Mouse (Mus musculus) cerebellum, adult 2 months (tissue): ENCODE results near the gene Ifrd2. TPM values are rescaled to one million over a fixed set of nuclear protein-coding genes. Genes with fewer than 3 reads are reported as not detected.
"Not testable (repeated sequence)": the region's sequence is repeated elsewhere in the genome, so short reads cannot be mapped to it uniquely, and the experiment has no call there.

Experiments
- DNase-seq, 2 experiments: peaks; one replicate each; pipeline ENCODE4 v3.0.0; 2021
- H3K27ac ChIP-seq: fragments of 200-500 bp; 2 replicates; pipeline ENCODE4 v1.5.1; 2012; ENCODE audit warnings: low read length, control low read depth, inconsistent platforms; ENCODE audit not compliant: insufficient read depth
- H3K27me3 ChIP-seq: fragments of 200-500 bp; 2 replicates; pipeline ENCODE4 v1.6.1; 2012; ENCODE audit warnings: inconsistent platforms, mild to moderate bottlenecking, low read length, moderate library complexity; ENCODE audit not compliant: control insufficient read depth, insufficient read depth
- H3K4me1 ChIP-seq: fragments of 200-500 bp; 2 replicates; pipeline ENCODE4 v1.6.1; 2011; ENCODE audit warnings: low read length; ENCODE audit not compliant: control insufficient read depth, insufficient read depth
- H3K4me3 ChIP-seq: fragments of 200-500 bp; replicated peaks from 2 replicates; pipeline ENCODE3; 2011; ENCODE audit warnings: mild to moderate bottlenecking, low read depth, low read length, control low read depth; ENCODE audit not compliant: insufficient read depth
- CTCF ChIP-seq: fragments of 200-500 bp; IDR thresholded peaks from 2 replicates; pipeline ENCODE4 v1.5.1; 2011; ENCODE audit warnings: low read depth, mild to moderate bottlenecking, control low read depth, low read length, moderate library complexity, borderline replicate concordance; ENCODE audit not compliant: insufficient read depth
- POLR2A ChIP-seq: fragments of 200-500 bp; IDR thresholded peaks from 2 replicates; pipeline ENCODE4 v1.6.1; 2011; ENCODE audit warnings: low read length, control low read depth, borderline replicate concordance; ENCODE audit not compliant: insufficient read depth
- WGBS: fragments of 180-500 bp; shearing (Covaris S2); methylation state at CpG from one replicate; pipeline ENCODE4 v1.1.7; 2018; 5-methylcytosine and 5-hydroxymethylcytosine counted together
- polyA plus RNA-seq: library from polyadenylated mRNA; depleted of rRNA; stranded (reverse); fragments of >200 nt; gene quantifications from 2 replicates; pipeline ENCODE4 v1.2.3, GENCODE M21; 2012

The Ifrd2 gene
- polyA plus RNA-seq, 1 experiment, result 20.2 TPM

DNA sequence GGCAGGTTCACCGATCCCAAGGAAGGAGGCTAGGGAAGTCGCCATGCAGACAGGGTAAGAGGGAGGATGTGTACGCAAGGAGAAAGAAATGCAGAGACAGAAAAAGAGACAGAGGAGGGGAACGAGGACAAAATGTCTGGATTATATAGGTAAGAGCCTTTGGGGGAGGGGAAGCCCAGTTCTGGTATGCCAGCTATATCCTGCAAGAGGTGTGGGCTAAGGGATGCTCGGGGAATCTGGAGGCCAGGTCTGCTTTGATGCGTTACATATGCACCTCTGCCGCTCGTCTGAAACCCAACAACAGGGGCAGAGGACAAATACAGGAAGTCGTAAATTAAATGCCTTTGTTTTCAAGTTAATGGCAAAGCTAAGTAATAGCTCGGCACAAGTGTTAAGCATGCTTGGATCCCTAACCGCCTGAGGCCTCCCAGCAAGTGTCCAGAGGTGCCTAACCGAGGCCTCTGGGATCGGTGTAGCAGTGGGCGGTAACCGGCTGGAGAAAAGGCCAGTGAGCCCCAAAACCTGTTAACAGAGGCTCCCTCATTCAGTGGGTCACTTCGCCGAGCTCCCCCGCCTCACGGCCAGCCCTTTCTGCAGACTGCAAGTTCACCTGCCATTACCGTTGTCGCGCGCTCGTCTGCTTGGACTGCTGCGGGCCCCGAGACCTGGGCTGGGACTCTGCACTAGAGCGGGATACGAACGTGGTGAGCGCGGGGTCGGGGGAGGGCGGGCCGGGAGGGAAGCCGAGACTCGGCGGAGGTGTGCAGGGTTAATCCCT, 33.7 kb upstream of the Ifrd2 start:
- H3K4me3 ChIP-seq, result peak overlapping the region; percentile 62
- WGBS, result 14% methylated on average over 37 of the region's 37 CpGs
- TF ChIP-seq POLR2A, result no peak
- H3K27me3 ChIP-seq, result no peaks in the 10 kb centered on the region
- peaks cover 3% of the 10 kb centered on the region; the same call in 1 of the 2 replicates for H3K4me1 ChIP-seq
- peak in 1 of 2 experiments; percentile 62 for DNase-seq
- 0 out of 2 replicates have a peak overlapping the region, but pooled peaks have one; percentile 4 for H3K27ac ChIP-seq

DNA sequence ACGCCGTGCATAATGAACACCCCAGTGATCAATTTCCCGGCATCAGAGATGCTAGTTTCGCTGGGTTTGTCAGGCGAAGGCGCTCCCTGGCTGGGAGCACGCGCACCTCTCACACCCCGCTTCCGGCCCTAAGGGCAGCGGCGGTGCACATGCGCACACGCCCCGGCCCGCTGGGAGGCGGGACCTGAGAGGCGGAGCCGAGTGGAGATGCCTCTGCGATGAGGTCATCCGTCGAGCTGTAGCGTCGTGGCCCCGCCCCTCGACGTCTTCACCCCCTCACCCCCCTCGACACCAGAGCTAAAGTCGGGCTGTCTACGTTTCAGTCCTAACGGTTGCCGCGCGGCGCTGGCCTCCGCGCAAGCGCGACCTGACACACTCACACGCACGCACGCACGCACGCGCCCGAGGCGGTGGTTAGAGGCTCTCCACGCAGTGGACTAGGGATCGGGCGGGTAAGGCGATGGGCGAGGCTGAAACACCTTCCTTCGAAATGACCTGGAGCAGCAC, 33.1 kb upstream of the Ifrd2 start:
- no peaks in the 10 kb centered on the region for H3K27me3 ChIP-seq
- DNase-seq, result peak; percentile 94 to 96
- TF ChIP-seq POLR2A, result peak; percentile 91
- no peak for TF ChIP-seq CTCF
- under 1% methylated on average over 53 of the region's 53 CpGs for WGBS
- H3K4me3 ChIP-seq, result peak overlapping the region; percentile 88
- H3K4me1 ChIP-seq, result peaks cover 3% of the 10 kb centered on the region; the same call in 1 of the 2 replicates
- peak overlapping the region; percentile 73 for H3K27ac ChIP-seq

DNA sequence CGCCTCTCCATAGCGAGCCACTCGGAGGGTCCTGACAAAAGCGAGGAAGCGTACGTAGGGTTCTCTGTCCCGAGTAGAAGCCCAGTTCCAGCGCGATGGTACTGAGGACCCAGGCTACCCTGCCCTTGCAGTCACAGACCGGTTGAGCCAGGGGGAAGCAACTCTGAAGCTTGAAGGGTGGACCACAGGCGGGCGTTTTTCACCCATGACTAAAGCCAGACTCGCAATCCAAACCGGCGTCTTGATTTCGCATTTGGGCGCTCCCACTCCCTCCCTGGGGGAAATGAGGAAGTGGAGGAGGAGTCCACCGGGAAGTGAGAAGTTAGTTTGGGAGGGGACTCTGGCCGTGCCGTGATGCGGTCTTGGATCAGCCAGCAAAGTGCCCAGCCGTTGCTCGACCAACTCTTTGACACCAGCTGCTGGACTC, 32.4 kb upstream of the Ifrd2 start:
- peak overlapping the region; percentile 73 for H3K27ac ChIP-seq
- H3K4me3 ChIP-seq, result peak overlapping the region; percentile 88
- peaks cover 3% of the 10 kb centered on the region; the same call in 1 of the 2 replicates for H3K4me1 ChIP-seq
- no peak for DNase-seq
- under 1% methylated on average over 23 of the region's 23 CpGs for WGBS
- TF ChIP-seq POLR2A, result no peak
- no peak for TF ChIP-seq CTCF
- no peaks in the 10 kb centered on the region for H3K27me3 ChIP-seq

DNA sequence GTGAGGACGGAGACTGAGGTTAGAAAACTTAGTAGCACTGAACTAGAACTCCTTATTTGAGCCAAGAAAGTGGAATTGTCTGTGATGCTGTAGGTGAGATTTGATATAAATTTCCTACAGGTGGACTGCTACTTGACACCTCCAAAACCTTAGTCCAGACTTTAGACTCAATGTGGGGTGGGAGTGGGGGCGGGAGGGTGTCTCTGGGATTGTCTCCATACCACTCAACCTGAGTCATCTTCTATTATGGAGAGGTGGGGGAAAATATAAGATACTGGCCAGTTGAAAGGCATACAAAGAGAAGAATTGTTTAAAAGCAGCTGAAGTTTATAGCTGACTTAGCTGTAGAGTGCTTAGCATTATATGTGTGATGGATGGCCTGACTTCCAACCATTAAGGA, 31.7 kb upstream of the Ifrd2 start:
- peaks cover 3% of the 10 kb centered on the region; the same call in 1 of the 2 replicates for H3K4me1 ChIP-seq
- DNase-seq, result no peak
- TF ChIP-seq CTCF (no peak), POLR2A (no peak)
- H3K27me3 ChIP-seq, result no peaks in the 10 kb centered on the region
- H3K27ac ChIP-seq, result no peak overlapping the region
- peak overlapping the region; percentile 88 for H3K4me3 ChIP-seq
- WGBS, result 36% methylated on average over 2 of the region's 2 CpGs

DNA sequence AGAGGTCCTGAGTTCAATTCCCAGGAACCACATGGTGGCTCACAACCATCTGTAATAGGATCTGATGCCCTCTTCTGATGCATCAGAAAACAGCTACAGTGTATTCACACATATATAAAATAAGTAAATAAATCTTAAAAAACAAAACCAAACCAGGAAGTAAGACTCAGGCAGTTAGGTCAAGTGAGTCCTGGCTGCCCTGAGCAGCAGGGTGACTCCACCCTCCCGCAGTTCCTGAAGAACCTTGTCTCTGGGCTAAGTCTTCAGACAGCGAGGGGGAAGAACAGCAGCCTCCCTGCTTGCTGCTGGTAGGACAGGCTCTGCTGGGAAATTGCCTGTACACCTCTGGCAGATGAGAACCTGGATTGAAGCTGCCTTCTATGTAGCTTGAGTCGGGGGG, 31.1 kb upstream of the Ifrd2 start:
- WGBS, result 66% methylated on average over 3 of the region's 3 CpGs
- Histone ChIP-seq H3K27me3 (no peaks in the 10 kb centered on the region), H3K4me1 (peaks cover 3% of the 10 kb centered on the region; the same call in 1 of the 2 replicates), H3K4me3 (no peak overlapping the region), H3K27ac (no peak overlapping the region)
- TF ChIP-seq CTCF, result no peak
- TF ChIP-seq POLR2A, result no peak
- DNase-seq, result no peak

DNA sequence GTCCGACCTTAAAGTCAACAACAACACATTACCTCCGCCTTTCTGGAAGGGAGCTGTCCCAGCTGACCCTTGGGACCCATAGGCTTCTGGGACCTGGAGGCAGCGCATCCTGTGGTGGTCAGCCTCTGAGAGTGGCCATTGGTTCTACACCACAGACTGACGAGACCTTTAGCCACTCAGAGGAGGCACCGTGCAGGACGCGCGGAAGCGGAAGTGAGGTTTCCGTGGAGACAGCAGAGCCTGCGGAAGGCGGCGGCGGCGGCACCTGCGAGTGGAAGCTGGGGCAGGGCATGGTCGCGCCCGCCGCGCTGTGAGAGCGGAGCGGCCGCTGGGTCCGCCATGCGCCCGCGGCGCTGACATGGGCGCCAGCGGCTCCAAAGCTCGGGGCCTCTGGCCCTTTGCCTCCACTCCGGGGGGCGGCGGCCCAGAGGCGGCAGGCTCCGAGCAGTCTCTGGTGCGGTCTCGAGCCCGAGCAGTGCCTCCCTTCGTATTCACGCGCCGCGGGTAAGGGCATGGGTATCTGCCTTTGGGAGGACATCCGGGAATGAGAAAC, 24.3 kb upstream of the Ifrd2 start, which contains the start of gene Tusc2:
Gene Tusc2, plus strand, starts transcription at position 227 of the 553 bp plus-strand sequence.
- Histone ChIP-seq H3K27ac (peak within 1 kb of the TSS; percentile 55; the same call in 1 of the 2 replicates), H3K4me3 (peak within 1 kb of the TSS; percentile 82), H3K27me3 (no peaks in the 10 kb centered on the region), H3K4me1 (peaks cover 10% of the 10 kb centered on the region; the same call in 1 of the 2 replicates)
- peak; percentile 94 to 98 for DNase-seq
- TF ChIP-seq CTCF (no peak), POLR2A (peak; percentile 69; the same call in 1 of the 2 replicates)
- WGBS, result under 1% methylated on average over 46 of the region's 46 CpGs

DNA sequence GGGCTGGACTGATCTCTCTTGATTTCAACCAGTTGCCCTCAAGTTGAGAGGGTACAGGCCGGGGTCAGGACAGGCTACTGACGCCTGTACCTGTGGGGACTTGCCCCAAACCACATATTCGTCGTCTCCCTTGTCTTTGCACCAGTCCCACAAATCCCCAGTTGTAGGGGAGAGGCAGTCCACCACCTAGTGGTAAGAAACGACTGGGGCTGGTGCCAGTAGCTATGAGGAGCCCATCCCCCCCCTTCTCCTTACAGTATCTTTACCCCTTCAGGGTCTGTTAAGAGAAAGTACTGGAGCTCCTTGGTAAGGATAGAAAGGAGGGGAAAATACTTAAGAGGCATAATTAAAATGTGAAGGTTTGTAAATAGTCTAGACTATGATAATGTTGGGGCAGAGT, 21.9 kb upstream of the Ifrd2 start:
- DNase-seq, H3K27me3 ChIP-seq, H3K27ac ChIP-seq, H3K4me3 ChIP-seq: not testable (repeated sequence)
- peaks cover 16% of the 10 kb centered on the region for H3K4me1 ChIP-seq
- WGBS, result 45% methylated on average over 5 of the region's 5 CpGs

DNA sequence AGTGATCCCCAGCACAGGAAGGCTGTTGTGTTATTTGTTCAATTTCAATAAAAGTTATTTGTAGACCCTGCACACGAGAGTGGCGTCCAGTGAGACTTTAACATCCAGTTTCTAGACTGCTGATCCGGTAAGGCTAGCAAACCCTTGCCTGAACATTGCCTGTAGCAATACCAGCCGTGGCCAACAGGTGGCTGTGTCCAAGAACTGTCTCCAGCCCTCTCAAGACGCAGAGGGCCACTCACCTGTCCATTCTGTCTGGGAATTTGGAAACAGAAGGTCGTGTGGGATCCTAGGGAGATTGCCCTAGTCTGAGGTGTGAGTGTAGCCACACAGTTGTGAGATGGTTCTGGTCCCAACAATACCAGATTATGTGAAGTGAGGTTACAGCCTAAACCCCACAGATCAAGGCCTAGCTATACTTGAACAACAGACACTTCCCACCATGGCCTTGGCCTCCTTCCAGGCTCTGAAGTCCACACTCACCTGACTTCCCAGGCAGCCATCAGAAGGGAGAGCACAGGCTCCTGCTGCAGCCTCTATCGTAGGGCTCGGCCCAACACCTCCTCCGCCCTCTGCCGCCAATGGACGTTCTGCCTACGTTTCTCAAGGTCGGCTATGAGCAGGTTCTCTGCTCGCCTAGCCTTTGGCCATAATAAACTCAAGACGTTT, 21.3 kb upstream of the Ifrd2 start:
- TF ChIP-seq CTCF (peak; percentile 86), POLR2A (no peak)
- Histone ChIP-seq H3K27ac (no peak overlapping the region), H3K27me3 (no peaks in the 10 kb centered on the region), H3K4me3 (no peak overlapping the region), H3K4me1 (peaks cover 16% of the 10 kb centered on the region)
- 53% methylated on average over 15 of the region's 15 CpGs for WGBS
- peak; percentile 74 to 84 for DNase-seq
